Mouse (Mus musculus) lung, postnatal 14 days (tissue): ENCODE data around the gene Eps15l1.

ENCODE experiments used
- DNase-seq: peaks from one replicate; pipeline ENCODE4 v3.0.0; 2021

Eps15l1 gene

DNA sequence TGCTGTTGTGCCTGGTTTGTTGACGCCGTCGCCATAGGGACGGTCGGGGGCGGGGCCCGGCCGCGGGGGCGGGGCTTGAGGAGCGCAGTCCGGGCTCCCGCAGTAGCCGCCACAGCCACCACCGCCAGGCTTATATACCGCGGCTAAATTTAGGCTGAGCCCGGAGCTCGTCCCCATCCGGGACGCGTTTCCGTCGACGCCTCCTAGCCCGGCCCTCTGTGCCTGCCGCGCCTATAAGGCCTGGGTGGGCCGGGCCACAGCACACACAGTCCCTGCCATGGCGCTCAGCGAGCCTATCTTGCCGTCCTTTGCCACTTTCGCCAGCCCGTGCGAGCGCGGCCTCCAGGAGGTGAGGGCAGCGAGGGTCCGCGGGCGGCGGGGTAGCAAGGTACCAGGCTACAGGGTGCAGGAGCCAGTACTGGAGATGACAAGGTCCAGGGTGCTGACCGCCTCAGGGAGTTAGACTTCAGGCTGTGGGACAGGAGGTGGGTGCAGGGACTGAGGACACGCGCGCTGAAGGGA, 102.4 kb downstream of the Eps15l1 start, which contains the start of gene Klf2:
TSS of gene Klf2 (plus strand) at position 233 of the 522 bp plus-strand sequence.
- DNase-seq: peak; percentile 99

DNA sequence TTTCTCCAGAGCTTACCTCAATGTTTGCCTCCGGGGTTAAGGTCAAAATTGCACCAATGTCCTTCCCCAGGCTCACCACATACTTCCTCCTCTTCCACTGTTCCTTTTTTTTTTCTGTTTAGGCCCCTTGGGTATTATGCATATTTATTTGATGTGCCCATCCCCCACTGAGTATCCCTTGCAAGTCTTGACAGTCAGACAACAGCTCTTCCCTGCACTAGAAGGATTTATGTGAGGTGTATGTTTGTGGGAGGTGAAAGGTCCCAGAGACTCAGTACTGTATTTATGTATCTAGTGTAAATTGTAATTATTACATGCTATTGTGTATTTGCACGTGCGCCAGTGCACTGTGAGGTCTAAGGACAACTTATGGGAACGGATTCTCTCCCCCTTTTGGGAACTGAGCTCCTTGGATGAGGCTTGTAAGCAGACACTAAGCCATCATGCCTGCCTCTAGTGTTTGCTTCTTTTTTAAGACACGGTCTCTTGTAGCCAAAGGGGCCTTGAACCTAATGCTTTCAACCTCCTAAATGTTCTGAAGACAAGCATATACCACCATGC, 103.4 kb downstream of the Eps15l1 start:
- no peak for DNase-seq

GRCm38 (mm10) chr8:72316053-72316695, 105.1 kb downstream of the Eps15l1 start:
- DNase-seq: no peak

- DNase-seq: no peak
Measured at GRCm38 (mm10) chr8:72312926-72313518, 108.2 kb downstream of the Eps15l1 start.

- DNase-seq: peak; percentile 53
Measured at GRCm38 (mm10) chr8:72310849-72311506, 110.3 kb downstream of the Eps15l1 start.

DNA sequence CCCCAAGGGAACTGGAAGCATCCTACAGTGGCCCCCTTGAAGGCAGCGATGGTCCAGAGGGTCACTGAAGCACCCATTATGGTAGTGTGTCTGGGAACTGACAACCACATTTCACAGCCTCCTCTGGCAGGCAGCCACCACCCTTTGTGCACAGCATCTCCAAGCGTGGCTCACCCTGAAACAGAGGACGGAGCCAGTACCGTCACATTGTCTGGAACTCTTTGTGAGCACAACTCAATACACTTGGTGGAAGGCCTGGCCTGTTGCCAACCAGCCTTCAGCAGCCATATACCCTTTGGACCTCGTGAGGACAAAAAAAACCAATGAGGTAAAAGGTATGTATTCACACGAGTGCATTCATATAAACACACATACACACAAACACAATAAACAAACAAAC, 113.0 kb downstream of the Eps15l1 start:
- DNase-seq: peak; percentile 65

DNA sequence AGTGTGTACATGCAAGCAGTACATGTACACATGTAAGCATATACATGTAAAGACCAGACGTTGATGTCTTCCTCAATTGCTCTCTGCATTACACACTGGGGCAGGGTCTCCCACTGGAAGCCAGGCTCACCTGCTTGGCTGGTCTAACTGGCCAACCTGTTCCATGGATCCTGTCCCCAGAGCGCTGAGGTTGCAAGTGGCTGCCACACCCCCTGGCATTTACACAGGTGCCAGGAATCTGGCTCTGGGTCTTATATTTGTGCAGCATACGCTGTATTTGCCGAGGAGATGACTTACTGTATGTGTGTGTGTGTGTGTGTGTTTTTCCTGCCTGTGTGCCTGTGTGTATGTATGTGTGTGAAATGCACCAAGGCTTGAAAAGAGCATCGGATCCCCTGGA, 114.3 kb downstream of the Eps15l1 start:
- no peak for DNase-seq

- no peak for DNase-seq
Measured at GRCm38 (mm10) chr8:72305210-72305905, 115.9 kb downstream of the Eps15l1 start, which contains the start of gene Gm10282. TSS of gene Gm10282 (minus strand) at chr8:72305260.

GRCm38 (mm10) chr8:72303633-72304032, 117.6 kb downstream of the Eps15l1 start:
- peak; percentile 76 for DNase-seq

GRCm38 (mm10) chr8:72302986-72303612, 118.2 kb downstream of the Eps15l1 start:
- peak; percentile 31 for DNase-seq

GRCm38 (mm10) chr8:72301497-72301896, 119.8 kb downstream of the Eps15l1 start:
- no peak for DNase-seq

- no peak for DNase-seq
Measured at GRCm38 (mm10) chr8:72300654-72301400, 120.4 kb downstream of the Eps15l1 start.

GRCm38 (mm10) chr8:72298928-72299327, 122.3 kb downstream of the Eps15l1 start:
- no peak for DNase-seq

- DNase-seq: no peak
Measured at GRCm38 (mm10) chr8:72296561-72296960, 124.7 kb downstream of the Eps15l1 start.

DNA sequence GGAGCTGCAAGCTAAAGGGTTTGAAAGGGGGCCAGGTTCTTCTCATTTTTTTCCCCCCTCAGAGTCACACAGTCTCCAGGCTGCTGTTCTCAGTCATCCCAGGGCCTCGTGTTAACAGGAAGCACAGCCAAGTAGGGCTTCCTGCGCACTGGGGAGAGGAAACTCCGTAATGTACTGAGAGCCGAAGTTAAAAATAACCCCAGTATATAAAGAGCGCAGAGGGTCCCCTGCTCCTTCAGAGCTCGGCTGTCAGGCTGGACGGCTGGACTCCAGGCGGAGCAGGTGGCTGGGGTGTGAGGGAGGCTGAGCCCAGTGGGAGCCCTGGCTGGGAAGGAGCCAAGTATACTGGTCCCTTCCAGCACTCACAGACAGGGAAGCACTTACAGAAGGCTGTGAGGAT, 125.6 kb downstream of the Eps15l1 start:
- DNase-seq: peak; percentile 88

- DNase-seq: no peak
Measured at GRCm38 (mm10) chr8:72295125-72295524, 126.1 kb downstream of the Eps15l1 start.

GRCm38 (mm10) chr8:72293309-72293708, 128.0 kb downstream of the Eps15l1 start:
- no peak for DNase-seq

- no peak for DNase-seq
Measured at GRCm38 (mm10) chr8:72291104-72291503, 130.2 kb downstream of the Eps15l1 start.
